6 mouse cellular contexts compared by ENCODE assay signal in genomic region chr1:131252516-131253250, GRCm38 (mm10). TPM values are rescaled to one million over a fixed set of nuclear protein-coding genes. Genes with fewer than 3 reads are reported as not detected.
DNase-seq lines count a peak whose midpoint lies in the region; ATAC-seq and TF ChIP-seq lines count a peak whose summit lies in the region.
"Not testable (repeated sequence)": the region's sequence is repeated elsewhere in the genome, so short reads cannot be mapped to it uniquely, and the experiment has no call there.

No protein-coding gene starts in this region.

- H3K4me3 ChIP-seq in lung, embryonic 15.5 days; stomach, postnatal 0 days (ENCODE audit: low read depth, low read length): not testable (repeated sequence)

- H3K9me3 ChIP-seq in lung, embryonic 15.5 days; stomach, postnatal 0 days (ENCODE audit: control insufficient read depth, low read length): not testable (repeated sequence)

- TF ChIP-seq CTCF in stomach, postnatal 0 days (IDR thresholded peaks at IDR 0.05; ENCODE audit: low read depth): not testable (repeated sequence)

- DNase-seq in adrenal gland, postnatal 36 days: peak; percentile 25 to 50
- peak; percentile 52 for DNase-seq in lung, postnatal 36 days
- DNase-seq in stomach, postnatal 0 days (ENCODE audit: low spot score): peak; percentile 43

- peak overlapping the region; percentile 39; the same call in 1 of the 2 replicates for H3K27ac ChIP-seq in lung, embryonic 15.5 days
- peak overlapping the region; percentile 87 for H3K27ac ChIP-seq in stomach, postnatal 0 days (replicated peaks)

- not testable (repeated sequence) for H3K4me2 ChIP-seq in lung, embryonic 15.5 days; stomach, postnatal 0 days (replicated peaks; ENCODE audit: low read depth)

- peaks cover 17% of the 10 kb centered on the region for H3K4me1 ChIP-seq in lung, embryonic 15.5 days
- not testable (repeated sequence) for H3K4me1 ChIP-seq in stomach, postnatal 0 days (replicated peaks; ENCODE audit: control insufficient read depth, insufficient read depth)

- not testable (repeated sequence) for H3K9ac ChIP-seq in lung, embryonic 15.5 days; stomach, postnatal 0 days (ENCODE audit: low read length)

- 64% methylated on average over 7 of the region's 7 CpGs for WGBS in lung, embryonic 15.5 days
- WGBS in stomach, postnatal 0 days: 49% methylated on average over 7 of the region's 7 CpGs

- peak; percentile 65 for TF ChIP-seq EP300 in stomach, postnatal 0 days (optimal IDR thresholded peaks at IDR 0.05)

- not testable (repeated sequence) for H3K36me3 ChIP-seq in lung, embryonic 15.5 days; stomach, postnatal 0 days (ENCODE audit: control insufficient read depth, insufficient read depth, low read length)

- peak; percentile 71 for ATAC-seq in granulocyte monocyte progenitor cell, adult 5-6 weeks (replicated peaks; ENCODE audit: poor library complexity, severe bottlenecking)
- not testable (repeated sequence) for ATAC-seq in lung, embryonic 15.5 days (ENCODE audit: borderline replicate concordance, extremely low read depth, low FRiP score, low TSS enrichment)
- ATAC-seq in megakaryocyte progenitor cell, adult 5-6 weeks (replicated peaks; ENCODE audit: poor library complexity): peak; percentile 61
- peak; percentile 45; the same call in 1 of the 2 replicates for ATAC-seq in stomach, postnatal 0 days (ENCODE audit: low FRiP score, low TSS enrichment)

- H3K27me3 ChIP-seq in lung, embryonic 15.5 days; stomach, postnatal 0 days (ENCODE audit: control insufficient read depth, insufficient read depth, low read length): not testable (repeated sequence)

RNA-seq across cellular contexts. Expression of gene Rassf5, which starts 7.6 kb away (rescaled TPM):
- total RNA-seq in adrenal gland, postnatal 36 days (2021): 10 to 100 TPM; 13.4 to 14.1 TPM
- 48.5 and 59.1 TPM in 2 replicates for total RNA-seq in granulocyte monocyte progenitor cell, adult 5-6 weeks (2014; fragmentation: Nextera tagmentation)
- 48.9 and 52.7 TPM in 2 replicates for total RNA-seq in granulocyte monocyte progenitor cell, adult 5-6 weeks (2017)
- polyA plus RNA-seq in lung, embryonic 15.5 days (2015; fragmentation: Nextera tagmentation; extraction: Ambion mirVana): 4.2 and 6.5 TPM in 2 replicates
- 46.0 and 48.9 TPM in 2 replicates for total RNA-seq in megakaryocyte progenitor cell, adult 5-6 weeks (2015)
- 45.1 and 47.6 TPM in 2 replicates for total RNA-seq in megakaryocyte progenitor cell, adult 5-6 weeks (2017)
- 7.9 and 8.6 TPM in 2 replicates for polyA plus RNA-seq in stomach, postnatal 0 days (2015; fragmentation: Nextera tagmentation; extraction: Ambion mirVana)

RNA-seq across cellular contexts. Expression of gene Ikbke, which starts 26.7 kb away (rescaled TPM):
- 10 to 100 TPM in 1 of 2 experiments, 1 to 10 TPM in 1; 6.6 to 20.5 TPM for total RNA-seq in adrenal gland, postnatal 36 days (2021)
- 57.6 and 57.9 TPM in 2 replicates for total RNA-seq in granulocyte monocyte progenitor cell, adult 5-6 weeks (2014; fragmentation: Nextera tagmentation)
- 26.2 and 31.7 TPM in 2 replicates for total RNA-seq in granulocyte monocyte progenitor cell, adult 5-6 weeks (2017)
- polyA plus RNA-seq in lung, embryonic 15.5 days (2015; fragmentation: Nextera tagmentation; extraction: Ambion mirVana): 2.9 and 4.0 TPM in 2 replicates
- total RNA-seq in megakaryocyte progenitor cell, adult 5-6 weeks (2015): 21.4 and 22.1 TPM in 2 replicates
- total RNA-seq in megakaryocyte progenitor cell, adult 5-6 weeks (2017): 25.9 and 28.6 TPM in 2 replicates
- polyA plus RNA-seq in stomach, postnatal 0 days (2015; fragmentation: Nextera tagmentation; extraction: Ambion mirVana): 4.5 and 5.7 TPM in 2 replicates
